Mouse (Mus musculus) brain, embryonic 14.5 days (tissue): Measurements from ENCODE around the gene Tnfaip8l1.

Source experiments
- CTCF ChIP-seq: fragments of 200-500 bp; IDR thresholded peaks from 2 replicates; pipeline ENCODE4 v1.5.1; 2012; ENCODE audit warnings: inconsistent platforms, mild to moderate bottlenecking, moderate library complexity, borderline replicate concordance; ENCODE audit not compliant: insufficient read depth, insufficient read length; ENCODE audit errors: extremely low read depth
- POLR2A ChIP-seq: fragments of 200-500 bp; IDR thresholded peaks from 2 replicates; pipeline ENCODE4 v1.6.1; 2012; ENCODE audit warnings: mild to moderate bottlenecking, inconsistent platforms, borderline replicate concordance; ENCODE audit not compliant: poor library complexity, insufficient read depth, insufficient read length, severe bottlenecking; ENCODE audit errors: extremely low read depth

- TF ChIP-seq POLR2A: no peak
- no peak for TF ChIP-seq CTCF
These were observed 32.5 kb downstream of the Tnfaip8l1 start for GRCm38 (mm10) chr17:56194765-56195164.
